Mouse (Mus musculus) myocyte (in vitro differentiated cells): ENCODE results near the gene Kif21a. TPM values are rescaled to one million over a fixed set of nuclear protein-coding genes. Genes with fewer than 3 reads are reported as not detected.

Experiments used
- H3K27me3 ChIP-seq: one replicate; pipeline ENCODE4 v1.6.1; 2011; ENCODE audit not compliant: control insufficient read depth, insufficient read depth, insufficient read length
- H3K36me3 ChIP-seq: one replicate; pipeline ENCODE4 v1.6.1; 2011; ENCODE audit not compliant: control insufficient read depth, insufficient read depth
- H3K4me2 ChIP-seq: one replicate; pipeline ENCODE4 v1.6.1; 2011; ENCODE audit warnings: low read depth, control low read depth
- H3K4me3 ChIP-seq: one replicate; pipeline ENCODE4 v1.5.1; 2011; ENCODE audit warnings: mild to moderate bottlenecking, control low read depth, moderate library complexity
- H3K79me2 ChIP-seq: one replicate; pipeline ENCODE4 v1.6.1; 2011; ENCODE audit not compliant: control insufficient read depth, insufficient read depth
- H3ac ChIP-seq: one replicate; pipeline ENCODE4 v1.6.1; 2011; ENCODE audit not compliant: control insufficient read depth, insufficient read length
- CEBPB ChIP-seq: IDR thresholded peaks from 2 replicates; pipeline ENCODE4 v1.6.1; 2011; ENCODE audit warnings: mild to moderate bottlenecking, moderate library complexity; ENCODE audit not compliant: poor library complexity, insufficient read depth, severe bottlenecking
- E2F4 ChIP-seq: IDR thresholded peaks from one replicate; pipeline ENCODE4 v1.6.1; 2011; ENCODE audit warnings: mild to moderate bottlenecking, control low read depth, moderate library complexity; ENCODE audit not compliant: insufficient read depth
- MAX ChIP-seq: IDR thresholded peaks from one replicate; pipeline ENCODE4 v1.6.1; 2011; ENCODE audit warnings: low read depth, mild to moderate bottlenecking, control low read depth
- MYOD1 ChIP-seq, 3 experiments: IDR thresholded peaks; one replicate each; pipeline ENCODE4 v1.6.1; 2011; ENCODE audit warnings: control low read depth in 2 of 3, low read depth in 2 of 3, mild to moderate bottlenecking in 2 of 3, moderate library complexity in 1 of 3; ENCODE audit not compliant: insufficient read length in 2 of 3, control insufficient read depth in 1 of 3
- MYOG ChIP-seq, 3 experiments: IDR thresholded peaks; one replicate each; pipeline ENCODE4 v1.6.1; 2011; ENCODE audit warnings: control low read depth in 2 of 3, low read depth in 2 of 3, mild to moderate bottlenecking in 2 of 3; ENCODE audit not compliant: insufficient read length in 2 of 3, control insufficient read depth in 1 of 3, insufficient read depth in 1 of 3
- POLR2A ChIP-seq: IDR thresholded peaks from one replicate; pipeline ENCODE4 v1.6.1; 2011; ENCODE audit warnings: low read depth, mild to moderate bottlenecking, control low read depth, moderate library complexity; ENCODE audit not compliant: insufficient read length
- POLR2AphosphoS2 ChIP-seq: IDR thresholded peaks from one replicate; pipeline ENCODE4 v1.6.1; 2011; ENCODE audit warnings: low read depth, control low read depth; ENCODE audit not compliant: insufficient read length
- REST ChIP-seq: IDR thresholded peaks from one replicate; pipeline ENCODE4 v1.6.1; 2011; ENCODE audit warnings: mild to moderate bottlenecking, control low read depth, moderate library complexity; ENCODE audit not compliant: insufficient read depth, insufficient read length
- SRF ChIP-seq: IDR thresholded peaks from one replicate; pipeline ENCODE4 v1.6.1; 2011; ENCODE audit warnings: low read depth; ENCODE audit not compliant: control insufficient read depth, insufficient read length
- TCF12 ChIP-seq: IDR thresholded peaks from one replicate; pipeline ENCODE4 v1.6.1; 2011; ENCODE audit warnings: mild to moderate bottlenecking, control low read depth; ENCODE audit not compliant: poor library complexity, insufficient read depth, severe bottlenecking
- TCF3 ChIP-seq: IDR thresholded peaks from one replicate; pipeline ENCODE4 v1.6.1; 2011; ENCODE audit warnings: low read depth, control low read depth; ENCODE audit not compliant: insufficient read length
- USF1 ChIP-seq: IDR thresholded peaks from one replicate; pipeline ENCODE4 v1.6.1; 2011; ENCODE audit warnings: low read depth, mild to moderate bottlenecking, control low read depth, moderate library complexity
- polyA plus RNA-seq: library from polyadenylated mRNA; unstranded; fragments of >200 nt; fragmentation: generic; extraction: Trizol; gene quantifications from one replicate; pipeline ENCODE4 v1.2.1, GENCODE M21; 2012; ENCODE audit warnings: missing spikeins

Kif21a gene
- polyA plus RNA-seq, 1 experiment, result 2.5 TPM

- Histone ChIP-seq H3K79me2 (no peaks in the 10 kb centered on the region), H3K4me2 (no peak overlapping the region), H3K27me3 (no peaks in the 10 kb centered on the region), H3K4me3 (no peak overlapping the region), H3ac (no peak overlapping the region), H3K36me3 (no peaks in the 10 kb centered on the region)
- no peak for TF ChIP-seq SRF
- no peak for TF ChIP-seq TCF3
- no peak for TF ChIP-seq USF1
Measured at GRCm38 (mm10) chr15:90951383-90951782, 98.4 kb downstream of the Kif21a start.

- Histone ChIP-seq H3ac (no peak overlapping the region), H3K36me3 (peaks cover 7% of the 10 kb centered on the region), H3K4me2 (no peak overlapping the region), H3K27me3 (no peaks in the 10 kb centered on the region), H3K79me2 (no peaks in the 10 kb centered on the region), H3K4me3 (no peak overlapping the region)
- no peak for TF ChIP-seq MYOD1 (IDR thresholded peaks at IDR 0.05; ENCODE audit: control insufficient read depth in 1 of 3, insufficient read length in 2 of 3, low read depth in 2 of 3)
- no peak for TF ChIP-seq TCF3
- no peak for TF ChIP-seq MAX
- no peak for TF ChIP-seq USF1
- no peak for TF ChIP-seq CEBPB
- TF ChIP-seq POLR2A, result no peak
- no peak for TF ChIP-seq MYOG (IDR thresholded peaks at IDR 0.05; ENCODE audit: control insufficient read depth in 1 of 3, insufficient read depth in 1 of 3, insufficient read length in 2 of 3, low read depth in 2 of 3)
- TF ChIP-seq SRF, result no peak
- TF ChIP-seq E2F4, result no peak
- no peak for TF ChIP-seq TCF12
- no peak for TF ChIP-seq POLR2AphosphoS2
- no peak for TF ChIP-seq REST
Measured at GRCm38 (mm10) chr15:90938469-90938868, 111.3 kb downstream of the Kif21a start.

GRCm38 (mm10) chr15:90935579-90935978 is 114.2 kb downstream of the Kif21a start:
- Histone ChIP-seq H3K27me3 (no peaks in the 10 kb centered on the region), H3K4me2 (no peak overlapping the region), H3K36me3 (peaks cover 7% of the 10 kb centered on the region), H3K79me2 (no peaks in the 10 kb centered on the region), H3K4me3 (no peak overlapping the region), H3ac (no peak overlapping the region)
- TF ChIP-seq E2F4 (no peak), POLR2A (no peak), TCF12 (no peak), SRF (no peak), MAX (no peak), CEBPB (no peak), MYOD1 (IDR thresholded peaks at IDR 0.05; ENCODE audit: control insufficient read depth in 1 of 3, insufficient read length in 2 of 3, low read depth in 2 of 3) (no peak), TCF3 (no peak), REST (no peak), POLR2AphosphoS2 (no peak)

- no peak overlapping the region for H3K4me2 ChIP-seq
- no peaks in the 10 kb centered on the region for H3K36me3 ChIP-seq
- no peaks in the 10 kb centered on the region for H3K79me2 ChIP-seq
- no peak overlapping the region for H3K4me3 ChIP-seq
- H3ac ChIP-seq, result no peak overlapping the region
- TF ChIP-seq E2F4 (no peak), SRF (no peak), TCF12 (no peak), REST (no peak), MAX (no peak), MYOD1 (IDR thresholded peaks at IDR 0.05; ENCODE audit: control insufficient read depth in 1 of 3, insufficient read length in 2 of 3, low read depth in 2 of 3) (no peak), POLR2AphosphoS2 (no peak), POLR2A (no peak), CEBPB (no peak), TCF3 (no peak), USF1 (no peak), MYOG (IDR thresholded peaks at IDR 0.05; ENCODE audit: control insufficient read depth in 1 of 3, insufficient read depth in 1 of 3, insufficient read length in 2 of 3, low read depth in 2 of 3) (no peak)
- no peaks in the 10 kb centered on the region for H3K27me3 ChIP-seq
Measured at GRCm38 (mm10) chr15:90931451-90931850, 118.3 kb downstream of the Kif21a start.

- Histone ChIP-seq H3K4me3 (no peak overlapping the region), H3K36me3 (no peaks in the 10 kb centered on the region), H3K79me2 (no peaks in the 10 kb centered on the region), H3ac (no peak overlapping the region), H3K4me2 (no peak overlapping the region), H3K27me3 (no peaks in the 10 kb centered on the region)
- TF ChIP-seq MAX (no peak), MYOD1 (IDR thresholded peaks at IDR 0.05; ENCODE audit: control insufficient read depth in 1 of 3, insufficient read length in 2 of 3, low read depth in 2 of 3) (no peak), CEBPB (no peak), TCF3 (no peak)
Measured at GRCm38 (mm10) chr15:90929043-90929442, 120.7 kb downstream of the Kif21a start.
